Mouse (Mus musculus): Measurements from ENCODE around the gene Rnf150. TPM values are rescaled to one million over a fixed set of nuclear protein-coding genes. Genes with fewer than 3 reads are reported as not detected.

Rnf150 gene
- polyA plus RNA-seq, 1 experiment from 2014 or later = 2.4 TPM

- Histone ChIP-seq H3K9me3 (ENCODE audit: control insufficient read depth, low read length) (no peaks in the 10 kb centered on the region), H3K4me3 (replicated peaks; ENCODE audit: low read depth, low read length) (no peak overlapping the region), H3K9ac (replicated peaks; ENCODE audit: low read length) (no peak overlapping the region), H3K27me3 (ENCODE audit: control insufficient read depth, insufficient read depth, low read length) (no peaks in the 10 kb centered on the region), H3K4me2 (ENCODE audit: low read length) (no peak overlapping the region), H3K36me3 (ENCODE audit: control insufficient read depth, insufficient read depth, low read length) (no peaks in the 10 kb centered on the region), H3K4me1 (ENCODE audit: control insufficient read depth, insufficient read depth, low read length) (peaks cover 3% of the 10 kb centered on the region; the same call in 1 of the 2 replicates), H3K27ac (replicated peaks; ENCODE audit: low read depth, low read length) (no peak overlapping the region)
- ATAC-seq (ENCODE audit: low FRiP score, low TSS enrichment) (no peak), DNase-seq (peak; percentile 5)
- 82% methylated on average over 6 of the region's 6 CpGs for WGBS
Measured at GRCm38 (mm10) chr8:82939912-82940311, 76.8 kb downstream of the Rnf150 start.

- no peaks in the 10 kb centered on the region for H3K36me3 ChIP-seq (ENCODE audit: control insufficient read depth, insufficient read depth, low read length)
- H3K4me1 ChIP-seq (ENCODE audit: control insufficient read depth, insufficient read depth, low read length) = peaks cover 3% of the 10 kb centered on the region; the same call in 1 of the 2 replicates
- no peak overlapping the region for H3K4me2 ChIP-seq (ENCODE audit: low read length)
- no peaks in the 10 kb centered on the region for H3K9me3 ChIP-seq (ENCODE audit: control insufficient read depth, low read length)
- WGBS = 63% methylated on average over 6 of the region's 6 CpGs
- no peaks in the 10 kb centered on the region for H3K27me3 ChIP-seq (ENCODE audit: control insufficient read depth, insufficient read depth, low read length)
- H3K4me3 ChIP-seq (replicated peaks; ENCODE audit: low read depth, low read length) = no peak overlapping the region
- H3K27ac ChIP-seq (replicated peaks; ENCODE audit: low read depth, low read length) = no peak overlapping the region
- DNase-seq (peak; percentile 14), ATAC-seq (ENCODE audit: low FRiP score, low TSS enrichment) (no peak)
- H3K9ac ChIP-seq (replicated peaks; ENCODE audit: low read length) = no peak overlapping the region
Measured at GRCm38 (mm10) chr8:82943223-82944006, 80.3 kb downstream of the Rnf150 start.

- DNase-seq = no peak
- no peaks in the 10 kb centered on the region for H3K9me3 ChIP-seq (ENCODE audit: control insufficient read depth, low read length)
- H3K4me3 ChIP-seq (replicated peaks; ENCODE audit: low read depth, low read length) = no peak overlapping the region
- H3K9ac ChIP-seq (replicated peaks; ENCODE audit: low read length) = no peak overlapping the region
- ATAC-seq (ENCODE audit: low FRiP score, low TSS enrichment) = no peak
- no peaks in the 10 kb centered on the region for H3K36me3 ChIP-seq (ENCODE audit: control insufficient read depth, insufficient read depth, low read length)
- peaks cover 3% of the 10 kb centered on the region; the same call in 1 of the 2 replicates for H3K4me1 ChIP-seq (ENCODE audit: control insufficient read depth, insufficient read depth, low read length)
- H3K27me3 ChIP-seq (ENCODE audit: control insufficient read depth, insufficient read depth, low read length) = no peaks in the 10 kb centered on the region
- WGBS = 92% methylated on average over 3 of the region's 3 CpGs
- no peak overlapping the region for H3K4me2 ChIP-seq (ENCODE audit: low read length)
- H3K27ac ChIP-seq (replicated peaks; ENCODE audit: low read depth, low read length) = no peak overlapping the region
Measured at GRCm38 (mm10) chr8:82945867-82946266, 82.7 kb downstream of the Rnf150 start.

GRCm38 (mm10) chr8:82946658-82947057 is 83.5 kb downstream of the Rnf150 start:
- ATAC-seq (ENCODE audit: low FRiP score, low TSS enrichment) = no peak
- H3K27ac ChIP-seq (replicated peaks; ENCODE audit: low read depth, low read length) = no peak overlapping the region
- no peak overlapping the region for H3K4me2 ChIP-seq (ENCODE audit: low read length)
- no peaks in the 10 kb centered on the region for H3K27me3 ChIP-seq (ENCODE audit: control insufficient read depth, insufficient read depth, low read length)
- no peaks in the 10 kb centered on the region for H3K9me3 ChIP-seq (ENCODE audit: control insufficient read depth, low read length)
- WGBS = 97% methylated on average over 1 of the region's 1 CpGs
- H3K4me1 ChIP-seq (ENCODE audit: control insufficient read depth, insufficient read depth, low read length) = peaks cover 3% of the 10 kb centered on the region; the same call in 1 of the 2 replicates
- no peak overlapping the region for H3K9ac ChIP-seq (replicated peaks; ENCODE audit: low read length)
- no peak for DNase-seq
- no peaks in the 10 kb centered on the region for H3K36me3 ChIP-seq (ENCODE audit: control insufficient read depth, insufficient read depth, low read length)
- H3K4me3 ChIP-seq (replicated peaks; ENCODE audit: low read depth, low read length) = no peak overlapping the region

- ATAC-seq (ENCODE audit: low FRiP score, low TSS enrichment) (no peak), DNase-seq (no peak)
- Histone ChIP-seq H3K4me2 (ENCODE audit: low read length) (no peak overlapping the region), H3K4me3 (replicated peaks; ENCODE audit: low read depth, low read length) (no peak overlapping the region), H3K36me3 (ENCODE audit: control insufficient read depth, insufficient read depth, low read length) (no peaks in the 10 kb centered on the region), H3K27ac (replicated peaks; ENCODE audit: low read depth, low read length) (no peak overlapping the region), H3K9me3 (ENCODE audit: control insufficient read depth, low read length) (no peaks in the 10 kb centered on the region), H3K27me3 (ENCODE audit: control insufficient read depth, insufficient read depth, low read length) (no peaks in the 10 kb centered on the region), H3K4me1 (ENCODE audit: control insufficient read depth, insufficient read depth, low read length) (no peaks in the 10 kb centered on the region), H3K9ac (replicated peaks; ENCODE audit: low read length) (no peak overlapping the region)
- 64% methylated on average over 7 of the region's 7 CpGs for WGBS
Measured at GRCm38 (mm10) chr8:82955162-82955754, 92.1 kb downstream of the Rnf150 start.

- Histone ChIP-seq H3K4me1 (ENCODE audit: control insufficient read depth, insufficient read depth, low read length) (no peaks in the 10 kb centered on the region), H3K27ac (replicated peaks; ENCODE audit: low read depth, low read length) (no peak overlapping the region), H3K4me3 (replicated peaks; ENCODE audit: low read depth, low read length) (no peak overlapping the region), H3K4me2 (ENCODE audit: low read length) (no peak overlapping the region), H3K9ac (replicated peaks; ENCODE audit: low read length) (no peak overlapping the region), H3K9me3 (ENCODE audit: control insufficient read depth, low read length) (no peaks in the 10 kb centered on the region), H3K27me3 (ENCODE audit: control insufficient read depth, insufficient read depth, low read length) (no peaks in the 10 kb centered on the region), H3K36me3 (ENCODE audit: control insufficient read depth, insufficient read depth, low read length) (no peaks in the 10 kb centered on the region)
- WGBS = 86% methylated on average over 3 of the region's 3 CpGs
- DNase-seq = no peak
- no peak for ATAC-seq (ENCODE audit: low FRiP score, low TSS enrichment)
Measured at GRCm38 (mm10) chr8:82959491-82959890, 96.3 kb downstream of the Rnf150 start.

GRCm38 (mm10) chr8:82959980-82960610 is 96.9 kb downstream of the Rnf150 start:
- Histone ChIP-seq H3K36me3 (ENCODE audit: control insufficient read depth, insufficient read depth, low read length) (no peaks in the 10 kb centered on the region), H3K4me2 (ENCODE audit: low read length) (no peak overlapping the region), H3K4me3 (replicated peaks; ENCODE audit: low read depth, low read length) (no peak overlapping the region), H3K9ac (replicated peaks; ENCODE audit: low read length) (no peak overlapping the region), H3K4me1 (ENCODE audit: control insufficient read depth, insufficient read depth, low read length) (no peaks in the 10 kb centered on the region), H3K27me3 (ENCODE audit: control insufficient read depth, insufficient read depth, low read length) (no peaks in the 10 kb centered on the region), H3K9me3 (ENCODE audit: control insufficient read depth, low read length) (no peaks in the 10 kb centered on the region), H3K27ac (replicated peaks; ENCODE audit: low read depth, low read length) (no peak overlapping the region)
- ATAC-seq (ENCODE audit: low FRiP score, low TSS enrichment) (no peak), DNase-seq (no peak)
- 100% methylated on average over 2 of the region's 2 CpGs for WGBS

- H3K9ac ChIP-seq (replicated peaks; ENCODE audit: low read length) = no peak overlapping the region
- WGBS = 89% methylated on average over 2 of the region's 2 CpGs
Measured at GRCm38 (mm10) chr8:82964537-82964936, 101.4 kb downstream of the Rnf150 start.

More at GRCm38 (mm10) chr8:82964537-82964936, 101.4 kb downstream of the Rnf150 start:
- H3K27ac ChIP-seq (replicated peaks; ENCODE audit: low read depth, low read length) = no peak overlapping the region
- H3K9me3 ChIP-seq (ENCODE audit: control insufficient read depth, low read length) = no peaks in the 10 kb centered on the region
- no peak for ATAC-seq (ENCODE audit: low FRiP score, low TSS enrichment)
- no peak overlapping the region for H3K4me2 ChIP-seq (ENCODE audit: low read length)
- no peak for DNase-seq
- no peaks in the 10 kb centered on the region for H3K36me3 ChIP-seq (ENCODE audit: control insufficient read depth, insufficient read depth, low read length)
- no peak overlapping the region for H3K4me3 ChIP-seq (replicated peaks; ENCODE audit: low read depth, low read length)
- no peaks in the 10 kb centered on the region for H3K27me3 ChIP-seq (ENCODE audit: control insufficient read depth, insufficient read depth, low read length)
- no peaks in the 10 kb centered on the region for H3K4me1 ChIP-seq (ENCODE audit: control insufficient read depth, insufficient read depth, low read length)

Data from midbrain, embryonic 14.5 days (tissue).